Mouse (Mus musculus) cerebral cortex, adult 2 months (tissue): Measurements from ENCODE around the gene Pde4b.

Experiments
- WGBS: fragments of 180-500 bp; shearing (Covaris S2); methylation state at CpG from one replicate; pipeline ENCODE4 v1.1.7; 2018; 5-methylcytosine and 5-hydroxymethylcytosine counted together

Pde4b gene

DNA sequence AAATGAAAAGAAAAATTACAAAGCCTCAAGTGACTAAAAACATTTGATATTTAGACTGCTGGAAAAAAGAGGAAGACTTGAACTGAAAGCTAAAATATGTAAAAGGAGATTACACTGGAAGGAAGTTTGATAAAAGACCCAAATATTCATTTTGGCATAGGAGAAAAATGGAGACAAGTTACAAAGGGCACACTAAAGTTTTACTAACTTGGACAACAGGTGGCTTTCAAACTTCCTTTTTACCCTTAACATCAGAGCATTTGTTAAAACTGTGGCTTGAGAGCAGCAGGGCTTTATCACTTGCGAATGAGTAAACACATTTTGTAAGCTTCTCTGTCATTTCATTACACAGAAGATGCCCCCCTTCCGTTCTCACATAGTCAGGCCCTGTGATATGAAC, 492.4 kb downstream of the Pde4b start:
- WGBS: 76% methylated on average over 2 of the region's 2 CpGs

DNA sequence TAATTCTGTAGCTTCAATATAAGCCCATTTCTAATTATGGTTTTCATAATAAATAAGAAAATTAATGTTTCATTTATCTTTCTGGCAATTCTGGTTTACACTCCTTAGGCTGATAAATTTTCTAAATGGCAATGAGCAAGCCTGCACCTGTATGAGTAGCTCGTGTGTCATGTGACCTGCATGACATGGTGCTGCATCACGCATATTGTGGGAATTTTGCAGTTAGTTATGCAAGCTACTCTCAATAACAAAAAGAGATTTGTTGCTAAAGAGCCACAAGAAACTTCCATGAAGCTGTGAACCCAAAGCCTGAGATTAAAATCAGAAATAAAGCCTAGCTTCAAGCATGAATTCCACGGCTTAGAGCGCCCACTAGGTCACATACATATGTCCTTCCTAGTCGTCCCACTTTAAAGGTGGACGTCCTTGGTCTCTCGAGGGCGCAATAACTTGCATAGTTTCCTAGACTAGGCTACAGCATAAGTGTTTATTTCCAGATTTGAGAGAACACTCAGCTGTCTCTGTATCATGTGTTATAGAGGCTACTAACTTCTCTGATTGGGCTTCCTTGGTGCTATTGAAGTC, 494.9 kb downstream of the Pde4b start:
- WGBS: 86% methylated on average over 8 of the region's 8 CpGs

DNA sequence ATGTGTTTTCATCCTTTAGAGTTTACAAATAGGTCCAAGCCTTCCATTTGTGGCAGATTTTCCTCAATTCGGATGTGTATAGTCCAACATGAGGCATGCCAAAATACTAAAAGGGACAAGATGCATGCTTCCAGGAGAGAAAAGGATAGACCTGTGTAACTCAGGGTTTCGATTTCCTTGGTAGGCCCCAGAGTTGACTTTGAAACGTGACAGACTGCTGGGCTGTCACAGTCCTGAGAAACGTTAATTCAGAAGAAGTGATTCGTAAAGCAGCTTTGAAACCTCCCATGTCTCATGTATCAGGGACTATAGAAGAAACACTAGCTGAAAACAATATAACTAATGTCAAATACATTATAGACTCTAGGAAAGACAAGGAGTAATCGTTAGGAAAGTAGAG, 495.6 kb downstream of the Pde4b start:
- 76% methylated on average over 6 of the region's 6 CpGs for WGBS

DNA sequence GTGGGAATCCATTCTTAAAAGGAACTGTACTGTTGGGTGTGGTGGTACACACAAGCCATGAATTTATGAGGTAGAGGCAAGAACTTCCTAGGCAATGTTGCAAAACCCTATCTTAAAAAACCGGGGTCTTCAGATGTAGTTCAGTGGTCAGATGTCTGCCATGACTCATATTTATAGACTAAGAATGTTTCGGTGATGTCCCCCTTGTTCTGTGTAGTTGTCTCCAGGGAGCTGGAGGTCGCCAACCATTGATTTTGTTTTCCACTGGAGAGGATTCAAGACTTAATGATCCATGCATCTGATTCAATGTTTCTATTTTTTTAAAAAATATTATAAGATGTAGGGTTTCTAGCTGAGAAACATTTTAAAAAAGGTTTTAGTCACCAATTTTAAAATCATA, 496.1 kb downstream of the Pde4b start:
- WGBS: 80% methylated on average over 3 of the region's 3 CpGs

DNA sequence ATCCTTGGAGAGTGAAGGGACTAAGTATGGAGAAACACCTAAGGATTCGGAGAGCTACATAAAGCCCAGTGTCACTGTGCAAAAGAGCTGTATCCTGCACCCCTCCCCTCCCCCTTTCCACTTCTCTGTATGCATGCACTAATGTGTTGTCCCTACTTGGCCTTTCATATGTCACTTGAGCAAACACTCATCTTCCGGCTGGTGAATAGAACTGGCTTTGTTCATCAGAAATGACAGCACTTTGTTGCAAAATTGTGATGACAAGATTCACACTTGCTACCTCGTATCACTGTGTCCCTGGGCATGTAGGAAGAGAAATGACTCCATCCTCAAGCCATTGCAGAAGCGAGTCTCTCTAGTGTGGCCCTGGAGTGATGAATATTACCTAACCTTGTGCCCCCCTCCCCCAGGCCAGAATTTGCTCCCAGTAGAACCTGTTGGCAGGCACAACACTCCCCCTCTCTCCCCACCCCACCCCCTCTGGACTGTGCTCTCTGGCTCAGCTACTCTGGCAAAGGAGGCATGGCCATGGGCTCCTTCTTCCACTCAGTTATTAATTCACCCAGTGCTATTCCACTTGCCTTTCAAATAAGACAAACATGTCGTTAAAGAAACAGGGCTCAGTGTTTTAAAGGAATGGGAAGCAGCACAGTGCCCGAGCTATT, 497.4 kb downstream of the Pde4b start:
- WGBS: 44% methylated on average over 6 of the region's 6 CpGs

DNA sequence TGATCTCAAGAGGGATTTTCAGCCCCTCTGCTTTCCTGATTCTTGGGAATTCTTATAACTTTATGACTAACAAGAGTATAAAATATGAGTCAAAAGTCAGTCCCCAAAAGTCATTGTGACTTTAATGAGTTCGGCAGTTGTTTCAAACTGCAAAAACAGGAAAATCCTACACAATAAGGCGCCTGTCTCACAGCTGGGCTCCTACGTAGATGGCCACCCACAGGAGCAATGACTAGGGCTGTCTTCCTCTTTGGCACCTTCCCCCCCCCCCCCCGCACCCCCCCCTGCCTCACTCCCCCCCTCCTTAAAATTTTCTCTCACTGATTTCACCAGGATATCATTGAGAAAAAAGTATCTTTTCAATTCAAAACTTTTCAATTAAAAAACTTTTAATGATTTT, 498.2 kb downstream of the Pde4b start:
- WGBS: 32% methylated on average over 3 of the region's 4 CpGs

DNA sequence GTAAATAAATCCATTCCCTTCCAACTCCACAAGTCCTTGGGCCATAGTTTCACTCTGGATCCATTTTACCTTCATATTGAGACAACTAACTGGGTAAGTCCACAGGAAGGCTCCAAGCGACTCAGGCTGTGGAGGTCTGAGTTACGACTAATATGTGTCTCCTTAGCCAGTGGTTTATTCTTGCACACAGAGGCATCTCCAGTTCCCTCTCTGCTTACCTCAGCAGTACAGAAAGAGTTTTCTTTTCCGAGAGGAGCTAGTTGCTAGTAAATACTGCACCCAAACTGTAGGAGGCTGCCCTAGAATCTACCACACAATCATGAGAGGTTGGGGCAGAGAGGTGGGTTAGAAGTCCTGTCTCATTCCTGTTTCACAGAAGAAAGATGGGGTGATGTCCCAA, 499.4 kb downstream of the Pde4b start:
- 70% methylated on average over 3 of the region's 3 CpGs for WGBS

DNA sequence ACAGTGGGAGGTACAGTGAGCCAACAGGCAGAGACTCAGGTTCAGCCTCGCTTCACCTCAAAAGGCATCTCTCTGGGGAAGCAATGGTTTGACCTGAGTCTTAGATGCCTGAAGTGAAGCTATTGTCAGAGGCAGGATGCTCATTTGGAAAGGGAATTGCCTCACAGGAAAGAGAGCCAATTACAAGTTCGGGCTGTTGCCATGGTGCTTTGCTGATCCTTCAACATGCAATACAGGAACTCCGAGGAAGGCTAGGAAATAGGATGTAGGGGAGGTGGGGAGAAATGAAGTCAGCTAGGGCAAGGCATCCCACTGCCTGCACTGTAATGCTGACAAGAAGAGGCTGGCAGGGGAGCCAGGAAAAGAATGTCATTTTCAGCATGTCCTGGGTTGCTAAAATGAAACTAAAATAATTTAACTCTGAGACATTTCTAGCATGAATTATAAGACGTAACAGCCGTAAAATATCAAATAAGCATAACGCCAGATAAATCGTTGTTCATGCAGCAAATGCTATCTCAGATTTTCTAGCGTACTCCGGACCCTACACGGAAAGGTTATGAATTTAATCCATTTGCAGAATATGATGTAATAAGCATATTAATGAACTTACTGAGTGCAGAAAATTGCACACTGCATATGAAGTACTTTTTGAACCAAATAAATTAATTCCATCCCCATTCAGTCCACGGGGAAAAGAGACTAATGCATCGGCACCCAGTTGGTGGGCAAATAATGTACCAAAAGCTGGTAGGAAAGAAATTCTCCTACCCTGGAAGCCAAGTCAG, 501.5 kb downstream of the Pde4b start:
- WGBS: 15% methylated on average over 12 of the region's 12 CpGs

DNA sequence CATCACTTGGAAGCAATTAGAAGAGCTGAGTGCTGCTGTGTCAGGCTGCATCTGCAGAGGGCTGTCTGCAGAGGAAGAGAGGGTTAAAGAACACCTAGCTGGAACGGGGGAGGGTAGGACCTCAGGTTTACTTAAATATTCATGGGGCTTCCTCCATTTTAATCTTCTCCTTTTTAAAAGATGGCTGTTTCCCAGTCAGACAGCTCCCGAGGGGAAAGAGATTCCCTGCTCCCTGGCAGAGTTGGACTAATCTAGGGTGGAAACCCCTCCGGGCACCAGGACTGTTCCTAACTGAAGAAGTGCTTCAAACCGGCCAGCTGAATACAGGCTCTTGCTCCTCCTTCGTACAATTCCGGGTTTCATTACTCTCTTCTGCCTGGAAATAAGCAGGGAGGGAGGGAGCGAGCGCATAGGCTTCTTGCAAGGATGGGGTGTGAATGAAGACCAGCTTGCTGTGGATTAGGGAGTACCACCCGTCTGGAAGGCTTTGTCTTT, 502.2 kb downstream of the Pde4b start:
- WGBS: 11% methylated on average over 9 of the region's 9 CpGs

DNA sequence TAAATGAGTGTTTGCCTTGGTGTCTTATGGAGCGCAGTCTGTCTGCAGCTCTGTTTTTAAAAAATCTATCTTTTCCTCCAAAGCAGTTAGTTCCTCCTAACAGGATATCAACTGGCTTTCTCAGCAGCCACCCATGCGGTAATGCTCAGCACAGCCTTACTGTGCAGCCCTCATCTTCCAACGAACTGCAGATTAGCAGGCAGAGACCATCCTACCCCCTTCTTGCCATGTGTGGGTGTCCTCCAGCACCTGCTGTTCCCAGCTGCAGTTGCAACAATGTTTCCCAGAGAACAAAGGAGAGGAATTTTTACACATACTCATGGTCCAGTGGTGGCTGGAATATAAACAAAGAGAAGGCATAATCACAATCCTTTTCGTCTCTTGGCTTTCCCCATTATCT, 504.5 kb downstream of the Pde4b start:
- WGBS: 10% methylated on average over 4 of the region's 4 CpGs

DNA sequence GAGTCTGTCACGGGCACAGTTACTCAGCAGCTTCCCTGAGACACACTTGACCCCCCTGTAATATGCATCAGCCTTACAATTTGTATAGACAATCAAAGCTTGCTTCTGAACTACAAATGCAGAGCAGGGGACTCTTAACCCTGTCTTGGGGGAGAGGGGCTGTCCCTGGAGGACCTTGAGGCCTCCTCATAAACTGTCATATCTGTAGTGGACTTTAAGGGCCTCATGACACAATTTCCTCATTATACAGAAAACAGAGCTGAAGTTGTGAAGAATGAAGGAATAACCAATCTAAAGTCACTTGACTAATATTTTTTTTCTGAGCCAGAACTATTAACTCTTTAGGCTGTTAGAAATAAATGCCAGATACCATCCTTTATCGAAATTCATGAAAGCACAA, 505.2 kb downstream of the Pde4b start:
- WGBS: 48% methylated on average over 2 of the region's 2 CpGs

DNA sequence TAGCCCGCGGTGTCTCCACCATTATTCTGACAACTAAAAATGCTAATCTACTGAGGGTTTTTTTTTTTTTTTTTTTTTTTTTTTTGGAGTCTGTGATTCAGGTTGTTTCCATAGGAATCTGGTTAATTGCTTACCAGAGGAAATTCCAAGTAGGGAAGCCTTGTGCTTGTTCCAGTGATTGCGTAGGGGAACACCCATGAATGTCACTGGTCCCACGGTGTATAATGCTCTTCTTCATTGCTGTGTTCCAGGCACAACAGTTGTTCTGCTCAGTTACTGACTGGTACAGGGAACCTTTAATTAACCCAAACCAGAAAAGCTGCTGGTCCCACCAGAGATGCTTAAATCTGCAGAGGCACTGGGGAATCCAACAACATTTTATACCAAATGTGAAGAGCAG, 506.3 kb downstream of the Pde4b start:
- 28% methylated on average over 4 of the region's 4 CpGs for WGBS

DNA sequence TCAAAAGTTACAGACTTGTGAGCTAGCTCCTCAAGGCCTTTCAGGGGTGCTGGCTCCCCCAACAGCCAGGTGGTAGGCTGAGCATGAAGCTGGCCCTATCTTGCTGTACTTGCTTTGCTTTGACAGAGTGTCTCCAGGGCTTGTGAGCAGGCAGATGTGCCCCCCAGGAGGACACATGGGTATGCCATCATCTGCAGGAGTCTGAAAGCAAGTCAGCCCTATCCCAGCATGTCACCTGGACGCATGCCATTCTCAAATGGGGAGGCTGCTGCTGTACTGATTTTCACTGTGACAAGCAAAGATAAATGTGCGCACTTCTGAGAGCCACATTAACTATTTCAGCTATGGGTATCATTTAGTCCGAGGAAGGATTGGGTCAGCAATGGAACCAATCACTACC, 507.2 kb downstream of the Pde4b start:
- WGBS: 68% methylated on average over 3 of the region's 3 CpGs

DNA sequence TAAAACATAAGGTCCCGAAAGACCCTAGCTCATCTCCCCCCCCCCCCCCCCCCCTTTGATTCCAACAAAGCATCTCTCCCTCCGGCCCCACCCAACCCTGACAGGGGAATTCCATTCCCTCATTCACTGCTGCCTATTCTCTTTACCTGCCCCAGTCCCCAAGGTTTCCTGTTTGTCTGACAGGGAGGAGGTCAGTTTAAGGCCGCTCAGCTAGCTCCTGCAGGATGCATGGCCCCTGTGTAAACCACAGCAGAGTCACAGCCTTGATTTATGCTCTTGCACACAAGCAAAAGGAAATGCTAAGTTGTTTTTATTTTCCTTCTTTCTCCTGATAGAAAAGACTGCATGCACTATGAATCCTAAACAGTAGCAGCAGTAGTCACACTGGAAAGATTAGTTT, 516.6 kb downstream of the Pde4b start:
- 45% methylated on average over 3 of the region's 3 CpGs for WGBS

DNA sequence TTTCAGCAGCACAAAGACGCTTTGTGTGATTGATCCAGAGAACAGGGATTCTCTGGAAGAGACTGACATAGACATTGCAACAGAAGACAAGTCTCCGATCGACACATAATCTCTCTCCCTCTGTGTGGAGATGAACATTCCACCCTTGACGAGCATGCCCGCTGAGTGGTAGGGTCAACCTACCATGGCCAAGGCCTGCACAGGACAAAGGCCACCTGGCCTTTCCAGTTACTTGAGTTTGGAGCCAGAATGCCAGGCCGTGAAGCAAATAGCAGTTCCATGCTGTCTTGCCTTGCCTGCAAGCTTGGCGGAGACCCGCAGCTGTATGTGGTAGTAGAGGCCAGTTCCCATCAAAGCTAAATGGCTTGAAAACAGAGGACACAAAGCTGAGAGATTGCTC, 517.9 kb downstream of the Pde4b start:
- WGBS: 89% methylated on average over 8 of the region's 8 CpGs

DNA sequence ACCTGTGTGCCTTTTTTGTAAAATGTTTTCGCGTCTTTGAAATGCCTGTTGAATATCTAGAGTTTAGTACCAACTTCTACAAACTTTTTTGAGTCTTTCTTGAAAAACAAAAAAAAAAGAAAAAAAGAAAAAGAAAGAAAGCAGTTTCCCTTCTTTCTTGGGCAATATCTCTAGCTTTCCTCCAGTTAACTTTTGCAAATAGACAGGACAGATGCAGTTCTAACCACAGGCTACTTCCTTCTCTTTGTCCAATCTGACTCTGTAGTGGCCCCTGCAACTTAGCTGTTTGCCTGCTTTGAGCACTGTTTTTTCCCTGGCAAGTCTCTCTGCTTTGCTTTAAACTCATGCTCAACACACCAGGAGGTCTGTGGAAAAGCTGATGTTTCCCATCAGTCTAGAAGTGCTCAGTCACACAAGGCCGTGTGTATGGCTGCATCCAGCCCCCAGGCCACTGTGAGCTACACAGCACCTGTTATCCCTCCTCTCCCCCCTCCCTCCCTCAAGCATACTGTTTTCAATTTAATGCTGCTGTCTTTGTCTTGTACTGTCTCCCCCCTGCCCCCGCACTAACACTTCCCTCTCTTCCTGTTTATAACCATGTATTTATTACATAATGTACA, 518.5 kb downstream of the Pde4b start:
- WGBS: 82% methylated on average over 4 of the region's 4 CpGs

DNA sequence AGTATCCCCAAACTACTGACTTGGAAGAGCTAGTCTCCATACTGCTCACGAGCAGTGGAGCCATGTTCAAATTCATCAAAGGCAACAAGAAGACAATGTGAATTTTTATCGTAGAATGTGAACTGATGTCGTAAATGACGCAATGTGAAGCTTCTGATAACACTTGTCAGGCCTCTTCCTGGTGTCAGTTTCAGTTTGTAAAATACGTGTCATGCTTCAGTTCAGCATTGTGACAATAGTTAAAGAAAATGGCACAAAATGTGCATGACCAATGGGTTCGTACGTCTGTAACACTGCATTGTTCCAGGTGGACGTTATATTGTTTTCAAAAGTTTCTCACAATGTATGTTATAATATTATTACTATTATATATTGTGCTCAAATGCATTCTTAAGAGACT, 519.5 kb downstream of the Pde4b start:
- WGBS: 93% methylated on average over 8 of the region's 8 CpGs

DNA sequence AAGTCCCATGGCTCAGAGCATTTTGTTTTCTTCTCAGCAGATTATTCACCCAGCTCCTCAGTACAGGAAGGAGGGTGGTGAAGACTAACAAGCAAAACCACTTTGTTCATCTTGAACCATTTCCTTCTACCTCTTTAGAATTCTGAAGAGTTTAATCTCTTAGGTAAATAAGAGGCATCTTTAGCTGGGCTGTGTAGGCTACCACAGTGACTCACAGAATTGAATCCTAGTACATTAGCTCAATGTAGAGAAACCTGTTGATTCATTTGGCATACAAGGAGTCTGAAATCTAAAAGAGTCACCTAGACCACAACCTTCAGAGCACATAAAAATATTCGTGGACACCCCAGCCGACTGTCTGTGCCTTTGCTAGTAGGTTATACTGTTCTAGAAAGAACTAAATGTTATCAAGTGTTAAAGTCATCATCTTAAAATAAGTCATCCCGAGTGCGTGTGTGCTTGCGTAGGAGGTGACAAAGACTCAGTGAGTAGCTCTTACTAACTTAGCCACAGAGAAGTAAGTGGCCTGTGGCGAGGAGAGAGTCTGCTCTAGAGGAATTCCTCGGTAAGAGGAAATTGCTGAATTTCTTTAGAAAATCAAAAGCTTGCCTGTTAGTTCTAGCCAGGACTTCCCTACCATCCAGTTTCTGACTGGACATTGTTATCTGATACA, 520.5 kb downstream of the Pde4b start:
- WGBS: 37% methylated on average over 7 of the region's 7 CpGs

DNA sequence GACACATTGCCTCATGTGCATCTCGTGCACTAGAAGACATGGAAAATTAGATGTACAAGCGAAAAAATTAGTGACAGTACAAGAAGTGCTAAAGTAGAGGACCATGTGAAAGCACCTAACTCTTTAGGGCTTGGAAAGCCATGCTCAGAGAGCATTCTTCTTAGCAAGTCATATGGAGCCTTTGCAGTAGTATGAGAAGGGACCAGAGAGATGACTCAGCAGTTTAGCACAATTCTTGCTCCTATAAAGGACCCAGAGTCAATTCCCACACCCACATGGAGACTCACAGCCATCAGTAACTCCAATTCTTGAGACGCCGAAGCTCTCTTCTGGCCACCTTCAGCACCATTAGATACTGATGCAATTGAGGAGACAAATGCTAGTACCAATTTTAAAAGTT, 525.3 kb downstream of the Pde4b start:
- WGBS: 94% methylated on average over 4 of the region's 4 CpGs

DNA sequence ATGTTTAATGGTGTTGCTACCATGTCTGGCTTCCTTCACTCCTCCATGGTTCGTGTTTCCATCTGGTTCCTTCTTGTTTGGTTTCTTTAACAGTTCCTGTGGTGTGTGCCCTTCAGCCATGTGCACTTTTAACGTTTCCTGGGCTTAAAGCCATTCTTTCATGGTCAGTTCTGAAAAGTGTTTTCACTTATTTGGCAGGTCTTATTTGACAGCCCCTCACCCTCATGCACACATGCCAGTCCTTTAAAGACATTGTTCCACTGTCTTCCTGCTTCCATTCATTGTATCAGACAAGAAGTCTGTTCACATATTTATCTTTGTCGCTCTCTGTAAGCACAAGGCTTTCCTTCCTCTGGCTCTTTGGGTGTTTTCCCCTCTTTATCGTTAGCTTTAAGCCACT, 530.4 kb downstream of the Pde4b start:
- WGBS: 45% methylated on average over 4 of the region's 4 CpGs

DNA sequence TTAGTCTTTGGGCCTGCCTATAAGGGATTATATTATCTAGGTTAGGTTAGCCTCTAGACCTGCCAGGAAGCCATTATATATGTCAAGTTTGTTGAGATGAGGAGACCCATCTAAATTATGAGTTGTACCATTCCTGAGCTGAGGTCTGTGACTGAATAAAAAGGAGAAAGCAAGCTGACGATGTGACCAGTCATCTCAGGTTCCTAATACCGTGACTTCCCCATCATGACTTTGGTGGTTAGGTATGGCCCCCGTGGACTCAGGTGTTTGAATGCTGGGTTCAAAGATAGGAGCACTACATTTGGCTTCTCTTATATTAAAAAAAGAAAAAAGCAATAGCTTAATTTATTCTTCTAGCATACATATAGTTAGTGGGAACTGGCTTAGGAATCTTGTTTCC, 531.3 kb downstream of the Pde4b start:
- WGBS: 85% methylated on average over 3 of the region's 3 CpGs
